In the genomic region with DNA sequence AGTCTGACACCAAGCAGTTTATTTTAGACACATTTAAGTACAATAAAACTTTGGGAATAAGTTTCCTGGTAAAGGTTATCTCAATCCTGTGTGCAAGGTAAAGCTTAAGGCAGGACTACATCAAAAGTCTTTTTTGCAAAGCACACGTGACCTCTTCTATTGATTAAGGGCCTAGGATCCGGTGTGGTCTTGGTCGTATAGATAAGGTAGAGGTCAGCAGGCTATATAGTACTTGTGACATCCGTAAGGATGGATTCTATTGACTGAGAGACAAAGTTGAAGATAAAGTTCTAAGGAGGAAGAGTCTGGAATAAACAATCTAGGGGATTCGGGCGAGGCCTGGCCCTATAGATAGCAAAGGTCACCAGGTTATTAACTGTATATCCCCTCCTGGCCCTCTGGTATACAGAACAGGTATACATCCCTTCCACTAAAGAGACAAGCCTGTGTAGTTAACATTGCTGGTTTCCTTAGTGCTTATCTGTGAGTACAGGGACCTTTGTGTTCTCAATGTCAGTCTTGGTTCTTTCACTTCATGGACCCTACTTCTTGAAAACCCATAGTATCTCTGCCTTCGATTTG, we compare ENCODE assay signal across 29 mouse cellular contexts.
DNase-seq lines count a peak whose midpoint lies in the region; ATAC-seq and TF ChIP-seq lines count a peak whose summit lies in the region.
"Had no signal": no experiment of that assay in that cellular context is flagged by ENCODE, and none has a peak within 500 bp of the region (broad histone marks: within the 10 kb centered on the region; RNA-seq: fewer than 3 reads in every experiment).

No protein-coding gene starts in this region.

- H3K9me3 ChIP-seq in liver, embryonic 12.5 days (replicated peaks), result no peaks in the 10 kb centered on the region; the same call in 1 of the 2 replicates
- H3K9me3 ChIP-seq in G1E (replicated peaks), result peaks cover 6% of the 10 kb centered on the region
- H3K9me3 ChIP-seq in stomach, embryonic 15.5 days, result no peaks in the 10 kb centered on the region
- H3K9me3 ChIP-seq: embryonic facial prominence, embryonic 12.5 days; embryonic facial prominence, embryonic 15.5 days; heart, embryonic 15.5 days had no signal

- H3K27ac ChIP-seq in liver, embryonic 12.5 days, result no peak overlapping the region
- H3K27ac ChIP-seq in brown adipose tissue, adult 24 weeks (replicated peaks; ENCODE audit: low read depth, low read length), result peak overlapping the region; percentile 59; the same call in 1 of the 2 replicates
- peak overlapping the region; percentile 21; the same call in 1 of the 2 replicates for H3K27ac ChIP-seq in stomach, embryonic 15.5 days
- H3K27ac ChIP-seq: embryonic facial prominence, embryonic 12.5 days; embryonic facial prominence, embryonic 15.5 days; gastrocnemius, adult 2 months; heart, embryonic 15.5 days; hindbrain, embryonic 10.5 days; hindbrain, embryonic 13.5 days had no signal

- DNase-seq in liver, result no peak
- DNase-seq in G1E (ENCODE audit: low spot score), result no peak
- DNase-seq in retina, embryonic 14.5 days (ENCODE audit: low spot score), result no peak
- no peak for DNase-seq in kidney, postnatal 25 days
- DNase-seq: adrenal gland, adult 8-10 months; adrenal gland, postnatal 25 days; B cell, adult 2 months; cerebellum, adult 18-20 months; cerebellum, adult 9-11 months; cerebellum, postnatal 25 days; forebrain, postnatal 0 days; gastrocnemius, adult 2 months; gastrocnemius, postnatal 14 days; heart, adult 11 months; heart, postnatal 10 days; heart, postnatal 36 days had no signal

- peaks cover 2% of the 10 kb centered on the region; the same call in 1 of the 2 replicates for H3K36me3 ChIP-seq in liver, embryonic 12.5 days
- peaks cover 4% of the 10 kb centered on the region for H3K36me3 ChIP-seq in G1E (replicated peaks)
- no peaks in the 10 kb centered on the region for H3K36me3 ChIP-seq in stomach, embryonic 15.5 days
- H3K36me3 ChIP-seq: embryonic facial prominence, embryonic 12.5 days; embryonic facial prominence, embryonic 15.5 days; heart, embryonic 15.5 days; hindbrain, embryonic 10.5 days; hindbrain, embryonic 13.5 days had no signal

- H3K4me1 ChIP-seq in liver, embryonic 12.5 days, result peaks cover 49% of the 10 kb centered on the region
- peaks cover 89% of the 10 kb centered on the region for H3K4me1 ChIP-seq in G1E (ENCODE audit: insufficient read depth, low read depth, low read length)
- peaks cover 14% of the 10 kb centered on the region; the same call in 1 of the 2 replicates for H3K4me1 ChIP-seq in brown adipose tissue, adult 24 weeks (ENCODE audit: control insufficient read depth, insufficient read depth, insufficient read length, low read length)
- 0 out of 2 replicates have a peak, but pooled peaks cover 7% of the 10 kb centered on the region for H3K4me1 ChIP-seq in stomach, embryonic 15.5 days
- H3K4me1 ChIP-seq: embryonic facial prominence, embryonic 12.5 days; hindbrain, embryonic 10.5 days had no signal

- H3K9ac ChIP-seq in liver, embryonic 12.5 days, result no peak overlapping the region
- no peak overlapping the region for H3K9ac ChIP-seq in stomach, embryonic 15.5 days
- H3K9ac ChIP-seq: embryonic facial prominence, embryonic 12.5 days; embryonic facial prominence, embryonic 15.5 days; forebrain, postnatal 0 days; heart, embryonic 12.5 days; heart, embryonic 15.5 days; hindbrain, embryonic 13.5 days had no signal

- no peak for TF ChIP-seq CTCF in G1E (IDR thresholded peaks at IDR 0.05; ENCODE audit: low read depth, low read length)

- 24% methylated on average over 7 of the region's 7 CpGs for WGBS in liver, embryonic 12.5 days (ENCODE audit: insufficient replicate concordance)
- 60% methylated on average over 7 of the region's 7 CpGs for WGBS in stomach, embryonic 15.5 days

- H3K4me2 ChIP-seq in liver, embryonic 12.5 days, result no peak overlapping the region
- no peak overlapping the region for H3K4me2 ChIP-seq in stomach, embryonic 15.5 days
- H3K4me2 ChIP-seq: embryonic facial prominence, embryonic 12.5 days; embryonic facial prominence, embryonic 15.5 days; heart, embryonic 12.5 days; heart, embryonic 15.5 days; hindbrain, embryonic 13.5 days had no signal

- H3K4me3 ChIP-seq in liver, embryonic 12.5 days, result no peak overlapping the region
- H3K4me3 ChIP-seq in G1E (ENCODE audit: low read depth, low read length), result no peak overlapping the region; the same call in 1 of the 2 replicates
- H3K4me3 ChIP-seq in brown adipose tissue, adult 24 weeks (ENCODE audit: insufficient read depth, low read depth, low read length), result no peak overlapping the region
- no peak overlapping the region for H3K4me3 ChIP-seq in stomach, embryonic 15.5 days (replicated peaks)
- H3K4me3 ChIP-seq: embryonic facial prominence, embryonic 12.5 days; embryonic facial prominence, embryonic 15.5 days; gastrocnemius, adult 2 months; heart, embryonic 12.5 days; heart, embryonic 15.5 days; hindbrain, embryonic 10.5 days; hindbrain, embryonic 13.5 days had no signal

- ATAC-seq in liver, embryonic 12.5 days, result 0 out of 2 replicates have a peak, but pooled peaks have one; percentile 30
- peak; percentile 58 for ATAC-seq in G1E (ENCODE audit: extremely low read depth, insufficient number of reproducible peaks, low FRiP score, poor library complexity, severe bottlenecking)
- ATAC-seq in stomach, embryonic 15.5 days (ENCODE audit: insufficient read depth, low FRiP score, low read depth), result no peak
- ATAC-seq: activated CD4-positive, CD25-positive, alpha-beta regulatory T cell, adult 4 months; forebrain, embryonic 14.5 days; forebrain, postnatal 0 days; hindbrain, embryonic 16.5 days had no signal

- no peaks in the 10 kb centered on the region for H3K27me3 ChIP-seq in liver, embryonic 12.5 days (replicated peaks)
- no peaks in the 10 kb centered on the region for H3K27me3 ChIP-seq in G1E (ENCODE audit: insufficient read depth, low read length)
- no peaks in the 10 kb centered on the region for H3K27me3 ChIP-seq in stomach, embryonic 15.5 days (replicated peaks)
- H3K27me3 ChIP-seq: CH12.LX; embryonic facial prominence, embryonic 12.5 days; embryonic facial prominence, embryonic 15.5 days; heart, embryonic 12.5 days; heart, embryonic 15.5 days; hindbrain, embryonic 13.5 days had no signal
